Mouse (Mus musculus) hindlimb bud, embryonic 11.5 days (tissue): ENCODE results near the gene Vmn2r39.
"Not testable (repeated sequence)": the region's sequence is repeated elsewhere in the genome, so short reads cannot be mapped to it uniquely, and the experiment has no call there.

Source experiments
- DNase-seq: peaks from one replicate; pipeline ENCODE4 v3.0.0-alpha.2; 2012; ENCODE audit warnings: low read depth, low spot score; ENCODE audit errors: extremely low spot score

Vmn2r39 gene

DNA sequence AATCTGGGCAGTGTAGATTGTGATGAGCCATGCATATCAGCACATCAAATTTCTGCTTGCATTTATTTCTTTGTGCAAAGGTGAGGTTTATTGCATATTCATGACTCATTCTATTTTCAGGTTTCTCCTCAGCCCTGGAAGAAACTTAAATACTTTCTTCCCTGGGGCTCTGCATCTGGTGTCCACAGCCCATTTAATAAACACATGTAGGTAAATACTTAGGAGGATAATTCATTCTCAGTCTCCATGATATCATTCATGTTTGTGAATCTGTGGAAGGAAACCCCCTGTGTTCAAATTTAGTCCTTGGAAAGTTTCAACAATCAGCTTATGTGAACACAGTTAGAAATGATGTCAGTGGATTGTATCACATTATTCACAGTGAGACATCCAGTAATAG lies at the start of gene Vmn2r39:
TSS of gene Vmn2r39 (minus strand) at position 101 of the 400 bp plus-strand sequence.
- not testable (repeated sequence) for DNase-seq

DNA sequence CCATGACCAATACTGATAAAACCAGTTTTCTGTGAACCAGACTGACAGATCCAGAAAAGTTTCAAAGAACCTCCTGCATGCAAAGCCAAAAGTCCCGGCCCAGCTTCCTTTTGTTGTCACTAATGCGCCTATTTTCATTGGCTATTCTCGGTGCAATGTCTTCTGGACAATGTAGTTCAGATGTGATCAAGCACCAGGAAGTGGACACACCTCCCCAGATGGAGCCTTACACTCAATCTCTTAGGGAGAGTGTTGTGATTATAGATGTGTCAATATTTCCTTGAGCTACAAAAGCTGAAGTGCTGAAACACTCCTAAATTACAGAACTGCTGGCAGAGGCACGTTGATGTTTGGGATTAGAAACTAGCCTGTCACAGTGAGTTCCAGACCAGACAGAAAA lies 34.8 kb upstream of the Vmn2r39 start:
- not testable (repeated sequence) for DNase-seq
